Mouse (Mus musculus) erythroblast, embryonic 14.5 days (primary cell): ENCODE measurements around the gene Klhl7.

Source experiments
- GATA1 ChIP-seq: IDR thresholded peaks from 2 replicates; pipeline ENCODE4 v1.6.1; 2012; ENCODE audit warnings: low read length, inconsistent platforms, mixed read lengths
- TAL1 ChIP-seq: IDR thresholded peaks from 3 replicates; pipeline ENCODE4 v1.6.1; 2012; ENCODE audit warnings: low read length, inconsistent platforms, mixed read lengths

GRCm38 (mm10) chr5:24056865-24057264 is 43.5 kb upstream of the Klhl7 start:
- TF ChIP-seq GATA1: no peak
- TF ChIP-seq TAL1: no peak
